Mouse (Mus musculus) heart, postnatal 0 days (tissue): ENCODE measurements around the gene Efcab9.

Experiments
- CTCF ChIP-seq: IDR thresholded peaks from 2 replicates; pipeline ENCODE4 v1.5.1; 2016; ENCODE audit warnings: antibody characterized with exemption, control low read depth, low read depth
- EP300 ChIP-seq: IDR thresholded peaks from 2 replicates; pipeline ENCODE4 v1.6.1; 2016; ENCODE audit warnings: antibody characterized with exemption, low read depth

DNA sequence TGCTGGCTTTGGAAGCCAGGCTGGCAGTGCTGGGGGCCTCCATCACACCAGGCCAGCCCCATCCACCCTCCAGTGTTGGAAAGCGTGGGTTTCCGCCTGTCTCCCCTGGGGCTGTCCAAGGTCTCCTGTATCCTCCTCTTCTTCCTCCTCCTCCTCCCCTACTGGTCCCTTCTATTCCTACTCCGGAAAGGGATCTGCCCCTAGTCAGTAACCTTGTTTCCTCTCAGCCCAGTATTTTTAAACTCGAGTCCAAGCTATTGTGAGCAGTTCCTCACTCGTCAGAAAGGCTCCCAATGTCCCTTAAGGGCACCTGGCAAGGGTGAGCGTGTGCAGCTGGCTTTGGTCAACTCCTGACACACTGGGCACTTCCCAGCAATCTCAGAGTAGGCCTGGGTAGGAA, 6.6 kb upstream of the Efcab9 start:
- TF ChIP-seq CTCF (no peak), EP300 (no peak)
